Mouse (Mus musculus) liver, adult 2 months (tissue): ENCODE measurements around the gene Ppa1.

ENCODE experiments used
- CTCF ChIP-seq: fragments of 200-500 bp; IDR thresholded peaks from 2 replicates; pipeline ENCODE4 v1.5.1; 2011; ENCODE audit warnings: low read depth, low read length, control low read depth
- POLR2A ChIP-seq: fragments of 200-500 bp; IDR thresholded peaks from 2 replicates; pipeline ENCODE4 v1.6.1; 2011; ENCODE audit warnings: low read length, control low read depth; ENCODE audit not compliant: insufficient read depth; ENCODE audit errors: extremely low read depth

DNA sequence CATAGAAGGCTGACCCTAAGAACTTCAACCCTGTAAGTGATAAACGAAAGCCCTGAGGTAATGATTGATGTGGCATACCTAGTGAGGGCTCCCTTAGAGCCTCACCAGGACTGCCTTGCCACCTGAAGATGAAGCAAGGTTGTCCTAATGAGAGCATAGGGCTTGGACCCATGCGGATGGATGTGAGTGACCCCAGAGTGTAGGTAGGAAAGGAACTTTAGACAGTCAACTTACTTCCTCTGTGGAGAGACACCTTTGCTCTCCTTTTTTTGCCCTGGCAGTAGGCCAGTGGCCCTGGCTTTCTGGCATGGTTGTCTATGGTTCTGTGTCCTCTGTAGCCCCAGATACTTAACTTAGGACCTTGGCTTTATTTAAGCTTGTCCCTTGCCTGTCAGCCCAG is 48.7 kb downstream of the Ppa1 start:
- TF ChIP-seq CTCF (no peak), POLR2A (no peak)
